Mouse (Mus musculus) urinary bladder, postnatal 4 days (tissue): ENCODE results near the gene Gm7233.
"Not testable (repeated sequence)": the region's sequence is repeated elsewhere in the genome, so short reads cannot be mapped to it uniquely, and the experiment has no call there.

ENCODE experiments used
- DNase-seq, 2 experiments: peaks; one replicate each; pipeline ENCODE4 v3.0.0; 2021 to 2022; ENCODE audit warnings: low spot score in 2 of 2

Gm7233 gene

DNA sequence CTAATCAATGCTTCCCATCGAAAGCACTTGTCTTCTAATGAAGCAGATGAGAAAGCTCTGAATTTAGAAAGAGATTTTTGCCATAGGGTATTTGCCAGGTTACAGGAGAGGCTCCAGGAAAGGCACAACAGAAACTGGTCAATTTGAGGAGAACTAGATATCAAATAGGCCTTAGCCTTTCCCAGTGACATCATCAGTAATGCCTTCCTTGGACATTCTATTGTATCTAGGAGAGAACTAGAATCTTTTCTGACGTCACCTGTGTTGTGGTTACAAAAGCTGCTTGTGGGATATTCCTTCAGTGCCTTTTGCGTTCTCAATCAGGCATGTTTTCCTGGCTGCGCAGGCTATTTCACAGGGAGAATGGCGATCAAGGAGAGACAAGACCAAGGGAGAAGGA, at the start of gene Gm7233:
Gene Gm7233 (plus strand): TSS at position 301 of the 400 bp plus-strand sequence.
- DNase-seq = not testable (repeated sequence)

DNA sequence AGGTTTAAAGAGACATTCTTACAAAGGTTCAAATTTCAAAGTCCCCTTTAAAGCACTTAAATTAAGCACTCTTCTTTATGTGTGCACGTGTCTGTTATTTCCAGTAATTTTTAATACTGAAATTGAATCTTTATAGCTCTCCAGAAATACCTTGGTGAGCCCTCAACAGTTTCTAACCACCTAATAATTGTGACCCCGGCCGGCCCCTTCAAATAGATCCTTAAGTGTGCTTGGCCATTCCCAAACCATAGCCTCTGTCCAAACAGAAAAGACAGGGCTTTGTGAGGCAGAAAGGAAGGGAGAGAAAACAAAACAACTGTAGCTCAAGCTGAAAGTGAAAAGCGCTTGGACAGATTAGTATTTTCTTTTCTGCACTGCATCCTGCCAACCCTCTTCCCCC, 12.5 kb upstream of the Gm7233 start:
- peak in 1 of 2 experiments; percentile 62 for DNase-seq

DNA sequence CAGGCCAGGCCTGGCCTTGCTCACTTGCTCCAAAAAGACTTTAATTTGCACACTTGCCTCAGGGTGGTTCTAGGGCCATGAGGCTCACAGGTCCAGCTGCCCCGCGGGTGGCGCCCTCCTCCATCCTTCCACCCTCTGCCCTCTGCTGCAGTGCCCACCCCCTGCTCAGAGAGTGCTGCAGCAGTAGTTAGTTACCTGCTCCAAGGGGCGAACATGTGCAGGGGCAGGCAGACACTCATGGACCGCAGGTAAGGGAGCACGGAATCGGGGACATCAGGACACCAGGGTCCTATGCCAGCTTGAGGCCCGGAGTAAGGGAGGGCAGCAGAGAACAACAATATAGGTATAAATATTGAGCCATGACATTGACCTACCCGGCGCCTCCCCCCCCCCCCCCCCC, 11.7 kb upstream of the Gm7233 start:
- DNase-seq = not testable (repeated sequence)

DNA sequence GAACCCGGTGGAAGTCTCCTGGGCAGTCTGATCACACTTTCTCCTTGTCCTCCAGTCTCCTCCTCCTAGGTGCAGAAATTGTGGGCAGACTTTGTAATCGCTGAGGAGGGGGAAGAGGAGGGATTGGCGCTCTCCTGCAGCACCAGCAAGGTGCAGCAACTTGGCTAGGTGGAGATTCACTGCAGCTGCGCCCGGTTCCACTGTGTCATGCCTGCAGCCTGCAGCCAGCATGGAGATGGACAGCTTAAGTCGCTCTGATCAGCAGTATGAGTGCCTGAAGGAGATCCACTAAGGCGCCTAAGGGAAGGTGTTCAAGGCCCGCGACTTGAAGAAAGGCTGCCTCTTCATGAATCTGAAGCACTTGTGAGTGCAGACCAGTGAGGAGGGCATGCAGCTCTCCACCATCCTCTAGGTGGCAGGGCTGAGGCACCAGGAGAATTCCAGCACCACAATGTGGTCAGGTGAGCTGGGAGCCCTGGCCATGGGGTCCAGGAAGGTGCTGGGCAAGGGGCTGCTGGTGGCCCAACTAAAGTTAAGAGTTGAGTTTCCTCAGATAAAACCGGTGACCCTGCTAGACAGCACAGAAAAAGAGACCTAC, 11.0 kb upstream of the Gm7233 start:
- DNase-seq = not testable (repeated sequence)

DNA sequence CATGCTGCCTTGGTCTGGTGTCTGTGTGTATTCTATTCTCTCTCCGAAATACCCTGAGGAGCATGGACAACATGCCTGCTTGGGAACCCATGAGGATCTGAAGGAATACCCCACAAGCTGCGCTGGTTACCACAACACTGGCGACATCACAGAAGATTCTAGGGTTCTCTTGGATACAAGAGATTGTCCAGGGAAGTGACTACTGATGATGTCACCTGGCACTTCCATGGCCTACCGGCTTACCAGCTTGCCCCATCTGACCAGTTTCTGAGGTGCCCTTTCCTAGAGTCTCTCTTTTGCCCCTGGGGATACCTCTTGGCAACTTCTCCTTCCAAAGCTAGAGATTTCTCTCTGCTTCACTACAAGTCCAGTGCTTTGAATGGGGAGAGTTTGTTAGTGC, 55.5 kb downstream of the Gm7233 start, which contains the start of gene Gm8122:
Gene Gm8122 (minus strand): TSS at position 101 of the 400 bp plus-strand sequence.
- DNase-seq = not testable (repeated sequence)
